Mouse (Mus musculus) hindbrain, embryonic 10.5 days (tissue): ENCODE results near the gene Resp18. TPM values are rescaled to one million over a fixed set of nuclear protein-coding genes. Genes with fewer than 3 reads are reported as not detected.
A peak's percentile ranks its signal among the peaks of the same experiment; 100 is the strongest.

Experiments
- DNase-seq: peaks from one replicate; pipeline ENCODE4 v3.0.0-alpha.2; 2017; ENCODE audit warnings: low spot score
- H3K27ac ChIP-seq: fragments of 300-500 bp; sonication (generic); 2 replicates; pipeline ENCODE4 v1.5.1; 2016; ENCODE audit warnings: mild to moderate bottlenecking, moderate library complexity
- H3K27me3 ChIP-seq: fragments of 300-500 bp; sonication (generic); 2 replicates; pipeline ENCODE4 v1.6.1; 2016; ENCODE audit warnings: mild to moderate bottlenecking; ENCODE audit not compliant: poor library complexity, insufficient read depth, severe bottlenecking
- H3K36me3 ChIP-seq: fragments of 300-500 bp; sonication (generic); 2 replicates; pipeline ENCODE4 v1.6.1; 2016; ENCODE audit warnings: mild to moderate bottlenecking, moderate library complexity
- H3K4me1 ChIP-seq: fragments of 300-500 bp; sonication (generic); replicated peaks from 2 replicates; pipeline ENCODE4 v1.6.1; 2016; ENCODE audit warnings: mild to moderate bottlenecking
- H3K4me3 ChIP-seq: fragments of 300-500 bp; sonication (generic); 2 replicates; pipeline ENCODE4 v1.5.1; 2016; ENCODE audit warnings: mild to moderate bottlenecking, moderate library complexity
- H3K9me3 ChIP-seq: fragments of 300-500 bp; sonication (generic); 2 replicates; pipeline ENCODE4 v1.6.1; 2016; ENCODE audit warnings: mild to moderate bottlenecking, moderate library complexity
- WGBS: fragments of 180-500 bp; shearing (Covaris S2); methylation state at CpG from one replicate; pipeline ENCODE4 v1.1.7; 2016; 5-methylcytosine and 5-hydroxymethylcytosine counted together
- polyA plus RNA-seq: library from polyadenylated mRNA; unstranded; fragments of >200 nt; fragmentation: Nextera tagmentation; extraction: Ambion mirVana; gene quantifications from 2 replicates; pipeline ENCODE4 v1.2.1, GENCODE M21; 2016

The Resp18 gene
- polyA plus RNA-seq, 1 experiment from 2014 or later, result 22.3 TPM

GRCm38 (mm10) chr1:75261278-75261677 lies 16.9 kb downstream of the Resp18 start:
- Histone ChIP-seq H3K36me3 (no peaks in the 10 kb centered on the region), H3K27ac (no peak overlapping the region), H3K4me1 (peaks cover 12% of the 10 kb centered on the region), H3K9me3 (no peaks in the 10 kb centered on the region), H3K4me3 (no peak overlapping the region), H3K27me3 (peaks cover 63% of the 10 kb centered on the region)
- no peak for DNase-seq

GRCm38 (mm10) chr1:75255516-75256046 lies 22.6 kb downstream of the Resp18 start:
- WGBS, result 71% methylated on average over 10 of the region's 10 CpGs
- H3K36me3 ChIP-seq, result no peaks in the 10 kb centered on the region
- peaks cover 19% of the 10 kb centered on the region for H3K4me1 ChIP-seq
- no peak overlapping the region for H3K27ac ChIP-seq
- H3K9me3 ChIP-seq, result no peaks in the 10 kb centered on the region
- H3K27me3 ChIP-seq, result peaks cover 25% of the 10 kb centered on the region
- no peak for DNase-seq
- H3K4me3 ChIP-seq, result no peak overlapping the region

- Histone ChIP-seq H3K4me3 (no peak overlapping the region), H3K9me3 (no peaks in the 10 kb centered on the region), H3K36me3 (no peaks in the 10 kb centered on the region), H3K27me3 (peaks cover 21% of the 10 kb centered on the region), H3K27ac (no peak overlapping the region), H3K4me1 (peaks cover 21% of the 10 kb centered on the region)
- WGBS, result 75% methylated on average over 8 of the region's 8 CpGs
- no peak for DNase-seq
These were observed 23.6 kb downstream of the Resp18 start for GRCm38 (mm10) chr1:75254625-75255013.

GRCm38 (mm10) chr1:75253849-75254624 lies 24.2 kb downstream of the Resp18 start:
- no peaks in the 10 kb centered on the region for H3K9me3 ChIP-seq
- H3K4me1 ChIP-seq, result peaks cover 21% of the 10 kb centered on the region
- no peak overlapping the region for H3K4me3 ChIP-seq
- DNase-seq, result peak; percentile 79
- no peak overlapping the region; the same call in 1 of the 2 replicates for H3K27ac ChIP-seq
- 64% methylated on average over 16 of the region's 16 CpGs for WGBS
- no peaks in the 10 kb centered on the region for H3K36me3 ChIP-seq
- peaks cover 21% of the 10 kb centered on the region for H3K27me3 ChIP-seq

- Histone ChIP-seq H3K27ac (no peak overlapping the region), H3K4me1 (peaks cover 27% of the 10 kb centered on the region), H3K9me3 (no peaks in the 10 kb centered on the region), H3K36me3 (no peaks in the 10 kb centered on the region), H3K4me3 (no peak overlapping the region), H3K27me3 (peaks cover 16% of the 10 kb centered on the region)
- DNase-seq, result no peak
- WGBS, result 72% methylated on average over 16 of the region's 16 CpGs
These were observed 25.2 kb downstream of the Resp18 start for GRCm38 (mm10) chr1:75253029-75253428.

- Histone ChIP-seq H3K9me3 (no peaks in the 10 kb centered on the region), H3K4me1 (peaks cover 34% of the 10 kb centered on the region), H3K36me3 (no peaks in the 10 kb centered on the region), H3K27me3 (peaks cover 16% of the 10 kb centered on the region), H3K4me3 (no peak overlapping the region), H3K27ac (no peak overlapping the region)
- WGBS, result 67% methylated on average over 13 of the region's 13 CpGs
- DNase-seq, result no peak
These were observed 25.9 kb downstream of the Resp18 start for GRCm38 (mm10) chr1:75252308-75252707.

- peak overlapping the region; percentile 38 for H3K4me3 ChIP-seq
- no peaks in the 10 kb centered on the region for H3K9me3 ChIP-seq
- H3K36me3 ChIP-seq, result no peaks in the 10 kb centered on the region
- H3K27me3 ChIP-seq, result peaks cover 16% of the 10 kb centered on the region
- peak; percentile 74 for DNase-seq
- H3K4me1 ChIP-seq, result peaks cover 40% of the 10 kb centered on the region
- H3K27ac ChIP-seq, result peak overlapping the region; percentile 53; the same call in 1 of the 2 replicates
- 5% methylated on average over 22 of the region's 22 CpGs for WGBS
These were observed 26.9 kb downstream of the Resp18 start for GRCm38 (mm10) chr1:75251112-75251970.

GRCm38 (mm10) chr1:75250498-75250897 lies 27.7 kb downstream of the Resp18 start:
- Histone ChIP-seq H3K27me3 (peaks cover 16% of the 10 kb centered on the region), H3K36me3 (no peaks in the 10 kb centered on the region), H3K4me1 (peaks cover 41% of the 10 kb centered on the region), H3K27ac (no peak overlapping the region), H3K9me3 (no peaks in the 10 kb centered on the region), H3K4me3 (no peak overlapping the region)
- 59% methylated on average over 3 of the region's 3 CpGs for WGBS
- DNase-seq, result no peak

GRCm38 (mm10) chr1:75248041-75248772 lies 30.0 kb downstream of the Resp18 start:
- 60% methylated on average over 9 of the region's 9 CpGs for WGBS
- DNase-seq, result no peak
- peak overlapping the region; percentile 67 for H3K27ac ChIP-seq

GRCm38 (mm10) chr1:75247071-75247930 lies 30.9 kb downstream of the Resp18 start:
- Histone ChIP-seq H3K9me3 (no peaks in the 10 kb centered on the region), H3K4me3 (no peak overlapping the region), H3K27me3 (peaks cover 4% of the 10 kb centered on the region), H3K36me3 (peaks cover 13% of the 10 kb centered on the region), H3K4me1 (peaks cover 42% of the 10 kb centered on the region), H3K27ac (peak overlapping the region; percentile 62)
- DNase-seq, result no peak
- WGBS, result 81% methylated on average over 16 of the region's 16 CpGs

More at GRCm38 (mm10) chr1:75248041-75248772, 30.0 kb downstream of the Resp18 start:
- H3K27me3 ChIP-seq, result peaks cover 14% of the 10 kb centered on the region
- H3K9me3 ChIP-seq, result no peaks in the 10 kb centered on the region
- peaks cover 12% of the 10 kb centered on the region for H3K36me3 ChIP-seq
- no peak overlapping the region for H3K4me3 ChIP-seq
- peaks cover 42% of the 10 kb centered on the region for H3K4me1 ChIP-seq

GRCm38 (mm10) chr1:75244836-75245235 lies 33.4 kb downstream of the Resp18 start:
- WGBS, result 15% methylated on average over 4 of the region's 4 CpGs
- Histone ChIP-seq H3K27me3 (no peaks in the 10 kb centered on the region), H3K4me1 (peaks cover 29% of the 10 kb centered on the region), H3K4me3 (no peak overlapping the region), H3K9me3 (no peaks in the 10 kb centered on the region), H3K36me3 (peaks cover 27% of the 10 kb centered on the region), H3K27ac (no peak overlapping the region)
- no peak for DNase-seq
